Comparison of ENCODE assay signal across 8 mouse cellular contexts in the genomic region with DNA sequence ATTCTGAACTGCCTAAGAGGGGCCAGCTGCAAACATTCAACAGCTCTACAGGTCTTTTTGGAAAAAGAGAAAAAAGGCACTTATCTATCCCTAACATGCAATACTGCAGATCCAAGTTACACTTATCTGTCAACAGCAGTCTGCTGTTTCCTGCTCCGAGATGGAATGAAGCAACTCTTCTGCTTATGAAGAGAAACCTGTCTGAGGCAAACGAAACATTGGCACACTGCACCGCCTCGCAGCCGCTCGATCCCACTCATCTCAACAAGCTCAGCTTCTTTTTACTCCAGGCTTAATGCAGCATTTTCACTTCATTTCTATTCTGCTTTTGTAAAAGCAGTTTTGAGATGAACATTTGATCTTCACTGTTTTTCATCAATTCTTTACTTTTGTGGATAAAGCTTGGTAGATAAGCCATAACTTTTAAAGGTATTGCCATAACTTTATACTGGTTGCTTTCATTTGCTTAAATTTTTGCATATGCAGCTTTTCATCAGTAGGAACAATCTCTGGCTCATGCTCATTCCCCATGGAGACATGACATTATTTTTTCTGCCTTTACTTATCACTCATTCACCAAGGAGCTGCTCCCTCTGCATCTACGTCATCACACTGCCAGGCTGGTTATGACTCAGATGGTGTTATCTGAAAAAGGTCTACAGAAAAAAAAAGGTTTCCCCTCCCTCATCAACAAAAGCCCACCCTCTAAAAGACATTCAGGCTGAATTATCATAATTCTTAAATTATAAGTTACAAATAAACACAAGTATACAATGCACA. TPM values are rescaled to one million over a fixed set of nuclear protein-coding genes. Genes with fewer than 3 reads are reported as not detected.
DNase-seq lines count a peak whose midpoint lies in the region; ATAC-seq and TF ChIP-seq lines count a peak whose summit lies in the region.

No protein-coding gene starts in this region.

- H3K4me2 ChIP-seq in kidney, embryonic 14.5 days (replicated peaks; ENCODE audit: low read depth, low read length), result peak overlapping the region; percentile 91
- H3K4me2 ChIP-seq in forebrain, embryonic 15.5 days (replicated peaks), result peak overlapping the region; percentile 77
- peak overlapping the region; percentile 95 for H3K4me2 ChIP-seq in liver, embryonic 11.5 days

- intact Hi-C loops in left cerebral cortex, postnatal 36 days (cut with DNase I), result no loop called here

- H3K27ac ChIP-seq in kidney, embryonic 14.5 days (ENCODE audit: low read depth, low read length), result no peak overlapping the region
- peak overlapping the region; percentile 25; the same call in 1 of the 2 replicates for H3K27ac ChIP-seq in forebrain, embryonic 15.5 days (replicated peaks)
- peak overlapping the region; percentile 80 for H3K27ac ChIP-seq in liver, embryonic 11.5 days (ENCODE audit: low read depth, low read length)
- peak overlapping the region; percentile 15 for H3K27ac ChIP-seq in olfactory bulb, adult 2 months (ENCODE audit: insufficient read depth, low read depth, low read length)

- peaks cover 14% of the 10 kb centered on the region; the same call in 1 of the 2 replicates for H3K4me1 ChIP-seq in kidney, embryonic 14.5 days (ENCODE audit: control insufficient read depth, insufficient read depth, low read length)
- peaks cover 43% of the 10 kb centered on the region for H3K4me1 ChIP-seq in forebrain, embryonic 15.5 days
- H3K4me1 ChIP-seq in liver, embryonic 11.5 days (replicated peaks; ENCODE audit: control insufficient read depth, insufficient read depth, low read length), result peaks cover 37% of the 10 kb centered on the region
- peaks cover 12% of the 10 kb centered on the region for H3K4me1 ChIP-seq in olfactory bulb, adult 2 months (ENCODE audit: control insufficient read depth, insufficient read depth, low read length)

- under 1% methylated on average over 7 of the region's 7 CpGs for WGBS in kidney, embryonic 14.5 days
- WGBS in forebrain, embryonic 15.5 days, result 0% methylated on average over 7 of the region's 7 CpGs
- WGBS in liver, embryonic 11.5 days, result 7% methylated on average over 7 of the region's 7 CpGs
- WGBS in olfactory bulb, adult 2 months, result under 1% methylated on average over 7 of the region's 7 CpGs

- no peak for DNase-seq in kidney, adult 11 months
- DNase-seq in NIH3T3 (ENCODE audit: low read depth), result peak; percentile 78
- no peak for DNase-seq in liver, embryonic 11.5 days (ENCODE audit: low spot score)
- no peak for DNase-seq in frontal cortex, postnatal 10 days (ENCODE audit: low spot score in 2 of 2)
- no peak for DNase-seq in left cerebral cortex, postnatal 36 days (ENCODE audit: low spot score in 2 of 2)

- peak overlapping the region; percentile 94 for H3K4me3 ChIP-seq in kidney, embryonic 14.5 days (ENCODE audit: low read length)
- H3K4me3 ChIP-seq in forebrain, embryonic 15.5 days, result peak overlapping the region; percentile 84
- peak overlapping the region; percentile 89 for H3K4me3 ChIP-seq in liver, embryonic 11.5 days (ENCODE audit: low read depth, low read length)
- peak overlapping the region; percentile 70 for H3K4me3 ChIP-seq in olfactory bulb, adult 2 months (ENCODE audit: insufficient read depth, low read depth, low read length)

- no peaks in the 10 kb centered on the region for H3K27me3 ChIP-seq in kidney, embryonic 14.5 days (ENCODE audit: control insufficient read depth, insufficient read depth, low read length)
- no peaks in the 10 kb centered on the region for H3K27me3 ChIP-seq in forebrain, embryonic 15.5 days
- H3K27me3 ChIP-seq in liver, embryonic 11.5 days (replicated peaks; ENCODE audit: control insufficient read depth, insufficient read depth, low read length), result no peaks in the 10 kb centered on the region

- H3K9me3 ChIP-seq in kidney, embryonic 14.5 days (ENCODE audit: control insufficient read depth, low read length), result no peaks in the 10 kb centered on the region
- H3K9me3 ChIP-seq in forebrain, embryonic 15.5 days, result no peaks in the 10 kb centered on the region
- no peaks in the 10 kb centered on the region for H3K9me3 ChIP-seq in liver, embryonic 11.5 days (ENCODE audit: control insufficient read depth, low read length)

- H3K36me3 ChIP-seq in kidney, embryonic 14.5 days (ENCODE audit: control insufficient read depth, insufficient read depth, low read length), result peaks cover 46% of the 10 kb centered on the region
- H3K36me3 ChIP-seq in forebrain, embryonic 15.5 days, result peaks cover 38% of the 10 kb centered on the region
- H3K36me3 ChIP-seq in liver, embryonic 11.5 days (ENCODE audit: control insufficient read depth, insufficient read depth, low read length), result peaks cover 31% of the 10 kb centered on the region

- no peak for TF ChIP-seq CTCF in olfactory bulb, adult 2 months (IDR thresholded peaks at IDR 0.05; ENCODE audit: insufficient read depth, low read depth, low read length)

- H3K9ac ChIP-seq in kidney, embryonic 14.5 days (ENCODE audit: low read depth, low read length), result peak overlapping the region; percentile 99
- peak overlapping the region; percentile 88 for H3K9ac ChIP-seq in forebrain, embryonic 15.5 days (replicated peaks)
- H3K9ac ChIP-seq in liver, embryonic 11.5 days (ENCODE audit: low read depth, low read length), result peak overlapping the region; percentile 71

- no peak for ATAC-seq in kidney, embryonic 14.5 days (ENCODE audit: low FRiP score, low TSS enrichment)
- ATAC-seq in forebrain, embryonic 15.5 days (replicated peaks), result no peak
- ATAC-seq in liver, embryonic 11.5 days (replicated peaks; ENCODE audit: low FRiP score), result peak; percentile 32

- no peak for TF ChIP-seq POLR2A in olfactory bulb, adult 2 months (IDR thresholded peaks at IDR 0.05; ENCODE audit: insufficient read depth, low read depth, low read length)

RNA-seq across cellular contexts. Expression of a gene that starts 27.7 kb away (rescaled TPM):
- 54.7 and 73.5 TPM in 2 replicates for polyA plus RNA-seq in kidney, embryonic 14.5 days (2014; fragmentation: Nextera tagmentation; extraction: Ambion mirVana)
- 66.9 and 67.9 TPM in 2 replicates for polyA plus RNA-seq in forebrain, embryonic 15.5 days (2015; fragmentation: Nextera tagmentation; extraction: Ambion mirVana)
- polyA plus RNA-seq in liver, embryonic 11.5 days (2014; fragmentation: Nextera tagmentation; extraction: Ambion mirVana), result 57.1 and 58.6 TPM in 2 replicates
- polyA plus RNA-seq in olfactory bulb, adult 2 months (2012; ENCODE audit: insufficient read depth, insufficient read length, low replicate concordance, missing spikeins), result not detected in 2 replicates
- 10 to 100 TPM; 90.5 to 98.8 TPM for total RNA-seq in left cerebral cortex, postnatal 36 days (2021)

RNA-seq across cellular contexts. Expression of a gene that starts 58.2 kb away (rescaled TPM):
- 14.9 and 27.1 TPM in 2 replicates for polyA plus RNA-seq in kidney, embryonic 14.5 days (2014; fragmentation: Nextera tagmentation; extraction: Ambion mirVana)
- polyA plus RNA-seq in forebrain, embryonic 15.5 days (2015; fragmentation: Nextera tagmentation; extraction: Ambion mirVana), result 10.6 and 14.3 TPM in 2 replicates
- 4.1 and 4.6 TPM in 2 replicates for polyA plus RNA-seq in liver, embryonic 11.5 days (2014; fragmentation: Nextera tagmentation; extraction: Ambion mirVana)
- polyA plus RNA-seq in olfactory bulb, adult 2 months (2012; ENCODE audit: insufficient read depth, insufficient read length, low replicate concordance, missing spikeins), result not detected in 2 replicates
- total RNA-seq in left cerebral cortex, postnatal 36 days (2021), result 10 to 100 TPM; 25.1 to 40.3 TPM
